Mouse (Mus musculus) CH12F3 (cell line): Measurements from ENCODE around the gene Recql.
"Not testable (repeated sequence)": the region's sequence is repeated elsewhere in the genome, so short reads cannot be mapped to it uniquely, and the experiment has no call there.

Source experiments
- in situ Hi-C: fragments of 300-500 bp; cut with MboI; formaldehyde crosslinking; loops from 2 replicates; pipeline ENCODE4 v1.14.3; 2020; ENCODE audit warnings: low sequenced_read_pairs

The Recql gene

GRCm38 (mm10) chr6:142365742-142366472 lies 21.0 kb downstream of the Recql start:
- in situ Hi-C loops, result no loop called here

- in situ Hi-C loops, result no loop called here
These were observed 23.8 kb downstream of the Recql start for GRCm38 (mm10) chr6:142363019-142363576.

GRCm38 (mm10) chr6:142362036-142362435 lies 24.9 kb downstream of the Recql start:
- in situ Hi-C loops, result no loop called here

- in situ Hi-C loops, result no loop called here
These were observed 29.8 kb downstream of the Recql start for GRCm38 (mm10) chr6:142357106-142357505.

- in situ Hi-C loops, result not testable (repeated sequence)
These were observed 34.8 kb downstream of the Recql start for GRCm38 (mm10) chr6:142352099-142352498.

GRCm38 (mm10) chr6:142347431-142348385 lies 39.2 kb downstream of the Recql start:
- in situ Hi-C loops, result no loop called here

- in situ Hi-C loops, result no loop called here
These were observed 40.4 kb downstream of the Recql start for GRCm38 (mm10) chr6:142346181-142347110.

GRCm38 (mm10) chr6:142345440-142346038 lies 41.3 kb downstream of the Recql start, which contains the start of gene Pyroxd1:
TSS of gene Pyroxd1 (plus strand) at chr6:142345654.
- in situ Hi-C loops, result no loop called here

- in situ Hi-C loops, result no loop called here
These were observed 43.3 kb downstream of the Recql start for GRCm38 (mm10) chr6:142343561-142343960.

GRCm38 (mm10) chr6:142339576-142339975 lies 47.3 kb downstream of the Recql start:
- in situ Hi-C loops, result no loop called here

- in situ Hi-C loops, result no loop called here
These were observed 47.9 kb downstream of the Recql start for GRCm38 (mm10) chr6:142338961-142339360.

- in situ Hi-C loops, result no loop called here
These were observed 57.7 kb downstream of the Recql start for GRCm38 (mm10) chr6:142329201-142329600.

- in situ Hi-C loops, result no loop called here
These were observed 60.3 kb downstream of the Recql start for GRCm38 (mm10) chr6:142326598-142326997.

GRCm38 (mm10) chr6:142322881-142323280 lies 64.0 kb downstream of the Recql start, which contains the start of gene Slco1a5:
TSS of gene Slco1a5 (minus strand) at chr6:142322981.
- in situ Hi-C loops, result no loop called here

- in situ Hi-C loops, result no loop called here
These were observed 69.8 kb downstream of the Recql start for GRCm38 (mm10) chr6:142317106-142317505.

GRCm38 (mm10) chr6:142314285-142314684 lies 72.6 kb downstream of the Recql start:
- in situ Hi-C loops, result no loop called here

- in situ Hi-C loops, result no loop called here
These were observed 81.8 kb downstream of the Recql start for GRCm38 (mm10) chr6:142305076-142305475.
